Mouse (Mus musculus) induced T-regulatory cell, adult 2 months (primary cell): ENCODE data around the gene Pth1r.

ENCODE experiments used
- DNase-seq: peaks from one replicate; pipeline ENCODE4 v3.0.0-alpha.2; 2012; ENCODE audit warnings: low read depth

Pth1r gene

GRCm38 (mm10) chr9:110682255-110682654 is 64.7 kb downstream of the Pth1r start:
- no peak for DNase-seq

- no peak for DNase-seq
Measured at GRCm38 (mm10) chr9:110681817-110682216, 65.1 kb downstream of the Pth1r start.

- DNase-seq = no peak
Measured at GRCm38 (mm10) chr9:110680736-110681507, 66.0 kb downstream of the Pth1r start.

GRCm38 (mm10) chr9:110678886-110679285 is 68.1 kb downstream of the Pth1r start:
- DNase-seq = no peak

- no peak for DNase-seq
Measured at GRCm38 (mm10) chr9:110676492-110676911, 70.4 kb downstream of the Pth1r start.

- no peak for DNase-seq
Measured at GRCm38 (mm10) chr9:110673107-110673752, 73.7 kb downstream of the Pth1r start.

- peak; percentile 45 for DNase-seq
Measured at GRCm38 (mm10) chr9:110672462-110673106, 74.4 kb downstream of the Pth1r start.
